Mouse (Mus musculus) erythroblast, adult 5-6 weeks (primary cell): ENCODE data around the gene Vps13d. TPM values are rescaled to one million over a fixed set of nuclear protein-coding genes. Genes with fewer than 3 reads are reported as not detected.
A peak's percentile ranks its signal among the peaks of the same experiment; 100 is the strongest.

Experiments used
- ATAC-seq: replicated peaks from 2 replicates; pipeline ENCODE4 v1.8.0; 2016; ENCODE audit warnings: moderate number of reproducible peaks, mild to moderate bottlenecking, moderate TSS enrichment, inconsistent platforms; ENCODE audit not compliant: poor library complexity, low FRiP score, severe bottlenecking
- total RNA-seq, 2 experiments: library from RNA; stranded (forward) in 1 of 2; stranded (reverse) in 1 of 2; fragments of 150-400 nt in 1 of 2; fragments of 200-764, 138-1000 nt in 1 of 2; gene quantifications; 2 replicates each; pipeline versions ENCODE4 v1.2.3 to v1.2.4; 2015 to 2017; ENCODE audit warnings: low replicate concordance in 2 of 2

The Vps13d gene
- total RNA-seq, 2 experiments from 2014 or later, result 38.5 to 44.2 TPM

DNA sequence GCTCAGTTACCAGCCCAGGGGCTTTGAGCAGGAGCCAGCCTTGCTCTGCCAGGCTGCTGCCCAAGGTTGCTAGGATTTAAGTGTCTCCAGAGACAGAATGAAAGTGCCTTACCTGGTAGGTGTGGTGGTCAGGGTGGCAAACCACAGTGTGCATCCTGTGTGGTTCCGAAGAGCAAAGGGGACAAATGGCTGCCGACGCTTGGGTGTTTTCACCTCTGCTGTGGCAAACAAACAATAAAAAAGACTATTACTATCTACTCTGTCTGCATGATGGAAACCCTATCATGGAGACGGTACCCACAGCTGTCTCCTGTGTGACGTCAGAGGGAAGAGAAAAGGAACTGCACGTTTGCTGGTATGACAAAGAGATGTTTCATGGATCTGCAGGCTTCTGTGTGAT is 95.0 kb downstream of the Vps13d start:
- ATAC-seq, result no peak

DNA sequence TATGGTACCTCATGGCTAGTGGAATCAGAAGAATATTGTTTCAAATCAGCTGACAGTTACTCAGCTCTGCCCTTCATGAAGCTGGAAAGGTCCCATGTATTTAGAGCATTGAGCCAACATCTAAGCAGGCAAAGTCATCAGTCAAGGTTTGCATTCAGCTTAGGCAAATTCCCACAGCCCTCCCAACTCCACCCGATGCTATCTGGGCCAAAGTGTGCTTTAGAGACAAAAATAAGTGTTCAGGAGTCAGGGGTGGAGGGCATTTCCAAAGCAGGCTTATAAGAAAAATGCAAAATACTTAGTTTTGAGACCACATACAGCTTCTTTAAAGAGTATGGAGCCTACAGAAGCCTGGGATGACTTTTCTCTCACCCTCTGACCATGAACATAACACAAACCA is 95.5 kb downstream of the Vps13d start:
- no peak for ATAC-seq

DNA sequence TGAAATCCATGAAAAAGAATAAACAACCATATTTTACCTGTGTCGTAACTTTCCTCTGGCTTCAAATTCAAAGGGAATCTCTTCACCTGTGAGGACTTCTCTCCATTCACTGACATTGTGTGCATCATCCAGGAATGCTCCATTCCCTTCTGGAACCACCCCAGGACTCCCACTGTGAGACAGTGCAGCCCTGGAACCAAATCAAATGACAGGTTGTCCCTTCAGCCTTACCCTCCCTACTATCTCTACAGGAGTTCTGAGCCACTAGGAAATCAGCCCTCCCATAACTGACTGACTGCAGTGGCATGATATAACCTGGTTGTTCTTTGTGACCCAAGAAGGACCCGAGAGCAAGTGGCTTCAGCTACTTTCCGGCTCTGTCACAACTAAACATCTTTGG is 96.8 kb downstream of the Vps13d start:
- ATAC-seq, result no peak

DNA sequence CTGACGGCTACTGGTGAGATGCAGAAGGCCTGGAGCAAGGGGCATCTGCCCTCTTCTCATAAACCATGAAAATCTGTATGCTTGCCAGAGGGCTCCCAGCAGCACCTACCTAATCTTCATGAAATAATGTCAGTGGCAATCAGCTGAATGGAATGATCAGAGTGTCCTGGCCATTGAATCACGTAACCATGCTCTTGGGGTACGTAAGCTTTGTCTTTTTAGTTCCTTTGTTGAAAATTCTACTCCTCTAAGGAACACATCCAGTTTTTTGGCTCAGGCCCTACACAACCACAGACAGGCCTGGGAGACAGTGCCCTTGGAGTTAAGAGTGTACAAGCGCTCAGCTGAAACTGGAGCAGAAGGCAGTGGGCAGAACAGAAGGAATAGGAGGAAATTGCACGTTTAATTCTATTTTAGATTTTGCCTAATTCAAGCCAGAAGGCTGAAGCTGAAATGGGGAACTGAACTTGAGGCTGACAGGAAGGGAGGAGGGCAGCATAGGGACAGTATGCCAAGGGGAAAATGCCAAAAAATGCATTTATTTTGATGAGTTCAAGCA is 98.2 kb downstream of the Vps13d start:
- ATAC-seq, result no peak

DNA sequence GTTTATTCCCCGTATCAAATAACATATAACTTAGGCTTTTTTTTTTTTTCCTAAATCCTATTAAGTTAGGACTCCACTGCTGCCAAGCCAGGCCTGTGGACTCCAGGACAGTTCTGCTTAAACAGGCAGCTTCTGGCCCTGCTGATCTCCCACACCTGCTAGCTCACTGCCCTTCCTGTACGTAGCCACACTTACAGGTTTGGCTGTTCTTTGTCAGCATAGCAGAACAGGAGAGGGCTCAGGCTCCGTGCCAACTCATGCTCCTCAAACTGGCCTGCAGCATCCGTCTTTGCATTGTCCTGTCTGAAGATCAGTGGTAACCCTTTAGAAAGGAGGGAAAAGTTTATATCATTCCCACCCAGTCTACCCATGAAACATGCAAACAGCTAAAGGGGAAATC is 108.3 kb downstream of the Vps13d start:
- no peak for ATAC-seq

GRCm38 (mm10) chr4:145079324-145079723 is 115.5 kb downstream of the Vps13d start:
- no peak for ATAC-seq

DNA sequence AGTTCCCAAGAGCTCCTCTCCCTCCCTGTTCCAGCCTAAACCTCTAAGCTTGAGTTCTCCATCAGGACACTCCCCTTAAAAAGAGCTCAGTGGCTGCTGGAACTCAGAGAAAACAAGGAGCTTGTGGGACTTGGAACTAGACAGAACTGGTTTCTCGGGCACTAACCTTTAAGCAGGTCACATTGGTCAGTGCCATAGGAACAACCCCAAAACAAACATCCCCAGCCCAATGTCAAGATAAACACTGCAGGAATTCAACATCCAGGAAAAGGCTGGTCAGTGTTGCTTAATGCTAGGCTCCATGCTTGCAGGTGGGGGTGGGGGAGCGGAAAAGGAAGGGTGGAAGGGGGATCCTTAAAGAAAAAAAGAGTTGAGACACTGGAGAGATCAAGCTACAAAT is 120.5 kb downstream of the Vps13d start:
- no peak for ATAC-seq

DNA sequence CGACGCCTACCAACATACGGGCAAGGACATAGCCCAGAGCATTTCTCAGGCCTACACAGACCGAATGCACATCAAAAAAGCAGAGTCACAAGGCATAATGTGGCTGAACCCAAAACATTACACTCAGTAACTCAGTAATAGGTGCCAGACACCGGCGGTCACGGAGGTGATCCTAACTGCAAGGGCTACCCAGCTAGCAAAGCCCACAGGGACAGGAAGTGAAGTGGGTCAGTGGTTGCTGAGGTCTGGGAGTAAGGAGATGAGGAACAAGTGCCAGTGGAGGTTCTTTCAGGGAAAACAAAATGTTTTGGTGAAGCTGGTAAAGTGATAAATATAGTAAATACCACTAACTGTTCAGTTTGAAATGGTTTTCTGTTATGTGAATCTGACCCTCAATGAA is 121.1 kb downstream of the Vps13d start:
- ATAC-seq, result no peak

GRCm38 (mm10) chr4:145071942-145072341 is 122.9 kb downstream of the Vps13d start:
- no peak for ATAC-seq

- ATAC-seq, result no peak
These were observed 127.7 kb downstream of the Vps13d start for GRCm38 (mm10) chr4:145067019-145067680.

GRCm38 (mm10) chr4:145066336-145067018 is 128.3 kb downstream of the Vps13d start:
- no peak for ATAC-seq

DNA sequence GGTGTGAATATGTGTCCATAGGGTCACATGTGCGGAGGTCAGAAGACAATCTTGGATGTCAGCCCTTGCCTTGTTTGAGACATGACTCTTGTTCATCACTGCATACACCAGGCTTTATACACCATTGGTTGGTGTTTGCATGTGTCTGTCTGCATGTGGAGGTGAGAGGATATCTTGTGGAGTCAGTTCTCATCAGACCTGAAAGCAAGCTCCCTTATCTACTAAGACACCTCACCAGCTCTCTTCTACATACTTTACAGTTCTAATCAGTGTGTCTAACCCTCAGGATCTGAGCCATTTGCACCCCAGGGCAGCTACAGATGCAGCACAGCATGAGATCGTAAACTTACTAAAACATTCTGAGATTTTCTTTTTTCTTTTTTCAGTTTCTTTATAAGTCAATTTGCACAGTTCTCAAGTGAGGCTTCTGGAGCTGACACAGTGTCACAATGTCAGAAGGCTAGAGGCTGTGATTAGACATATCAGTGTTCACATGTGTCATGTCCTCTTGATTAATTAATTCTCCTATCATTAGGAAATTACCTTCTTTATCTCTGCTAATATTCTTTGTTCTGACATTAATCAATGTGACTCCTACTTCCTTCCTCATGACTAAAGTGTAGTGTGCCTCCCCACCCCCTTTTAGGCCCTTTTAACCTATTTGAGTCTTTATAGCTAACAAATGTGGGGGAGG is 135.9 kb downstream of the Vps13d start:
- ATAC-seq, result no peak

- no peak for ATAC-seq
These were observed 138.5 kb downstream of the Vps13d start for GRCm38 (mm10) chr4:145056346-145056745.

- ATAC-seq, result no peak
These were observed 139.0 kb downstream of the Vps13d start for GRCm38 (mm10) chr4:145055792-145056191.

- ATAC-seq, result no peak
These were observed 140.4 kb downstream of the Vps13d start for GRCm38 (mm10) chr4:145054369-145054768.

DNA sequence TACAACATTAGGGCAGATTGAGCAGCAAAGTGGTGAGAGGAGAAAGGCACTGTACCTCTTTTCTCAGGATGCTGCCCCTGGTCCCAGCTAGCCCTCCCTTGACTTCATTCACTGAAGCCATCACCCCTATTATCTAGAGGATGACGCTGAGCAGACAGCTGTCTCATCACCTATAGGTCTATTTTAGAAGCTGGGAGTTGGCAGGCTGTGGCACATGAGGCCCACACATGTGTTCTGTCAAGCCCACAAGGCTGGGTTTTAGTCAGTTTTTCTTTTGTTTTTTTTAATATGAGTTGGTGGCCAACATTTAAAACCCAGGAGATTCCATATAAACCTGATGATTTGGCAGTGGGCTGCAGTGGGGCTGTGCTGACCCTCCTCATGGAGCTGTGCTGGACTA is 142.1 kb downstream of the Vps13d start:
- ATAC-seq, result no peak

- no peak for ATAC-seq
These were observed 142.5 kb downstream of the Vps13d start for GRCm38 (mm10) chr4:145052282-145052681.

DNA sequence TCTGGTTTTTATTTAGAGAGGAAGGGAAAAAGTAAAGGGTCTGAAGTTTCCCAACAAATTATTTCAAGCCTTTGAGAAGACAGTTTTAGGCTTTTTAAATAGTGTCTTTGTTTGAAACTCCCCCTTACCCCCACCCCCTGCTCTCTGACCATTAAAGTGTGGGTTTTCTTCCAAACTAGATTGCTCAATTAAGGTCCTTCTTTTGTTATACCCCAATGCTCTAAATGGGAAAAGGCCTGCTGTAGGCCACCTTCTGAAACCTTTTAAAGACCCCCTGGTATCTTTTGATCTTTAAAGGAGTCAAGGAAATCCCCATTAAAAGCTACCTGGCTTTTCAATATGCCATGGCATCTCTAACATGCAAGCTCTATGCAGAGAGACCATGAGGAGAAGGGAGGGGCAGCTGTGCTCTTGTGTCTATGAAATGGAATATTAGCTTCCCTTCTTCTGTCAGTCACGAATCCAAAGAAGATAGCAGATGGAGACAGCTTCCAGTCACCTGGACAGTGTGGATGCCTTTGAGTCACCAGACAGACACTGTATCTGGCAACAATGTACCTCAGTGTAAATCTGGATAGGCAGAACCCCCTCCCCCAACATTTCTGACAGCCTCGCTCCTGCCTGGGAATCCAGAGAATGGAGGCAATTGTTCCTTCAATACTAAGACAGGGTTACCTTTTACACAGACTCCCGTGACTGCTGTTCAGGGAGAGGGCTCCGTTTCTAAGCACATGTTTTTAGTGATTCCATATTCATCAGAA is 143.4 kb downstream of the Vps13d start:
- ATAC-seq, result no peak

GRCm38 (mm10) chr4:145050518-145051208 is 144.1 kb downstream of the Vps13d start:
- ATAC-seq, result peak; percentile 70

GRCm38 (mm10) chr4:145047964-145048363 is 146.8 kb downstream of the Vps13d start:
- ATAC-seq, result no peak
